Comparison of ENCODE assay signal across 22 mouse cellular contexts in genomic region chr9:25570011-25570410, GRCm38 (mm10).
DNase-seq lines count a peak whose midpoint lies in the region; ATAC-seq and TF ChIP-seq lines count a peak whose summit lies in the region.
"Had no signal": no experiment of that assay in that cellular context is flagged by ENCODE, and none has a peak within 500 bp of the region (broad histone marks: within the 10 kb centered on the region; RNA-seq: fewer than 3 reads in every experiment).

No protein-coding gene starts in this region.

- ATAC-seq in heart, embryonic 13.5 days (ENCODE audit: extremely low read depth, insufficient number of reproducible peaks, low FRiP score, low TSS enrichment): no peak
- no peak for ATAC-seq in liver, embryonic 16.5 days (ENCODE audit: low read depth)
- ATAC-seq in intestine, postnatal 0 days: peak; percentile 88
- ATAC-seq in granulocyte monocyte progenitor cell, adult 5-6 weeks (replicated peaks; ENCODE audit: poor library complexity, severe bottlenecking): no peak
- ATAC-seq: forebrain, embryonic 13.5 days; inflammation-experienced regulatory T-cells, adult 6 months; midbrain, embryonic 16.5 days; Patski had no signal

- DNase-seq in heart, adult 9 months (ENCODE audit: low spot score in 2 of 2): no peak
- no peak for DNase-seq in liver
- no peak for DNase-seq in right cerebral cortex, adult 18-20 months
- DNase-seq: cerebellum, adult 11-12 months; cerebellum, postnatal 10 days; gastrocnemius, postnatal 25 days; kidney, adult 8-10 months; lung, embryonic 14.5 days; right cerebral cortex, postnatal 4 days had no signal

- 91% methylated on average over 7 of the region's 7 CpGs for WGBS in heart, embryonic 13.5 days
- WGBS in liver, embryonic 16.5 days (ENCODE audit: insufficient replicate concordance): 69% methylated on average over 7 of the region's 7 CpGs
- 68% methylated on average over 7 of the region's 7 CpGs for WGBS in intestine, postnatal 0 days

- H3K36me3 ChIP-seq in heart, embryonic 13.5 days: no peaks in the 10 kb centered on the region
- H3K36me3 ChIP-seq in liver, embryonic 16.5 days (ENCODE audit: control insufficient read depth, insufficient read depth): no peaks in the 10 kb centered on the region
- no peaks in the 10 kb centered on the region for H3K36me3 ChIP-seq in intestine, postnatal 0 days (ENCODE audit: control insufficient read depth, insufficient read depth)

- no peak overlapping the region for H3K4me2 ChIP-seq in heart, embryonic 13.5 days
- no peak overlapping the region for H3K4me2 ChIP-seq in liver, embryonic 16.5 days (ENCODE audit: low read depth, low read length)
- no peak overlapping the region for H3K4me2 ChIP-seq in intestine, postnatal 0 days (replicated peaks; ENCODE audit: low read depth)
- H3K4me2 ChIP-seq: forebrain, embryonic 13.5 days; hindbrain, embryonic 14.5 days; lung, embryonic 14.5 days; midbrain, embryonic 11.5 days had no signal

- no peaks in the 10 kb centered on the region for H3K9me3 ChIP-seq in heart, embryonic 13.5 days
- H3K9me3 ChIP-seq in liver, embryonic 16.5 days (replicated peaks; ENCODE audit: control insufficient read depth, low read length): no peaks in the 10 kb centered on the region
- no peaks in the 10 kb centered on the region for H3K9me3 ChIP-seq in intestine, postnatal 0 days (ENCODE audit: control insufficient read depth)
- H3K9me3 ChIP-seq: forebrain, embryonic 13.5 days had no signal

- no peak for TF ChIP-seq CTCF in intestine, postnatal 0 days (IDR thresholded peaks at IDR 0.05; ENCODE audit: low read depth)

- no peak overlapping the region; the same call in 1 of the 2 replicates for H3K9ac ChIP-seq in heart, embryonic 13.5 days
- no peak overlapping the region for H3K9ac ChIP-seq in liver, embryonic 16.5 days (ENCODE audit: low read depth, low read length)
- H3K9ac ChIP-seq in intestine, postnatal 0 days (ENCODE audit: low read depth, low read length): no peak overlapping the region
- H3K9ac ChIP-seq: forebrain, embryonic 13.5 days; hindbrain, embryonic 14.5 days; lung, embryonic 14.5 days had no signal

- no peak overlapping the region for H3K4me3 ChIP-seq in heart, embryonic 13.5 days
- H3K4me3 ChIP-seq in liver, embryonic 16.5 days (ENCODE audit: low read depth, low read length): no peak overlapping the region
- no peak overlapping the region for H3K4me3 ChIP-seq in intestine, postnatal 0 days (ENCODE audit: low read depth, low read length)
- H3K4me3 ChIP-seq: erythroblast, embryonic 14.5 days; forebrain, embryonic 13.5 days; heart, adult 2 months had no signal

- peak overlapping the region; percentile 51; the same call in 1 of the 2 replicates for H3K27ac ChIP-seq in heart, embryonic 13.5 days (replicated peaks)
- peak overlapping the region; percentile 79 for H3K27ac ChIP-seq in liver, embryonic 16.5 days (ENCODE audit: low read length)
- H3K27ac ChIP-seq in intestine, postnatal 0 days (ENCODE audit: low read depth, low read length): peak overlapping the region; percentile 15; the same call in 1 of the 2 replicates
- H3K27ac ChIP-seq: heart, adult 2 months; hindbrain, embryonic 14.5 days; kidney, postnatal 0 days had no signal

- no peaks in the 10 kb centered on the region for H3K27me3 ChIP-seq in heart, embryonic 13.5 days (replicated peaks)
- no peaks in the 10 kb centered on the region for H3K27me3 ChIP-seq in liver, embryonic 16.5 days (ENCODE audit: control insufficient read depth, insufficient read depth, low read depth, low read length)
- H3K27me3 ChIP-seq in intestine, postnatal 0 days (replicated peaks; ENCODE audit: control insufficient read depth, insufficient read depth, low read length): no peaks in the 10 kb centered on the region
- H3K27me3 ChIP-seq: forebrain, embryonic 13.5 days; Patski had no signal

- H3K4me1 ChIP-seq in heart, embryonic 13.5 days: peaks cover 66% of the 10 kb centered on the region
- peaks cover 3% of the 10 kb centered on the region for H3K4me1 ChIP-seq in liver, embryonic 16.5 days (ENCODE audit: control insufficient read depth, low read depth, low read length)
- no peaks in the 10 kb centered on the region for H3K4me1 ChIP-seq in intestine, postnatal 0 days (replicated peaks; ENCODE audit: control insufficient read depth, insufficient read depth, low read length)

Comparison
In these comparisons a context has a peak if more than half of its experiments do, and no peak if none do; other contexts are left out.
1. H3K27ac ChIP-seq: peak in every context shown above with its lines; median percentile 79 in liver, embryonic 16.5 days; 51 in heart, embryonic 13.5 days; 15 in intestine, postnatal 0 days.